12 mouse cellular contexts compared by ENCODE assay signal in genomic region chr7:83813465-83813864, GRCm38 (mm10). TPM values are rescaled to one million over a fixed set of nuclear protein-coding genes. Genes with fewer than 3 reads are reported as not detected.
DNase-seq lines count a peak whose midpoint lies in the region; ATAC-seq and TF ChIP-seq lines count a peak whose summit lies in the region.
"Had no signal": no experiment of that assay in that cellular context is flagged by ENCODE, and none has a peak within 500 bp of the region (broad histone marks: within the 10 kb centered on the region; RNA-seq: fewer than 3 reads in every experiment).

No protein-coding gene starts in this region.

- no peak for TF ChIP-seq POLR2A in myocyte (IDR thresholded peaks at IDR 0.05; ENCODE audit: insufficient read length, low read depth)

- intact Hi-C loops in left cerebral cortex, postnatal 14 days (cut with DNase I): loop anchor here (5.0 kb wide), 1 partner anchor 69 kb away; the partner anchor contains the start of genes Mesd and Tlnrd1

- H3K4me2 ChIP-seq in forebrain, embryonic 13.5 days: no peak overlapping the region
- H3K4me2 ChIP-seq in forebrain, embryonic 15.5 days (replicated peaks): no peak overlapping the region
- H3K4me2 ChIP-seq in lung, embryonic 15.5 days: peak overlapping the region; percentile 31; the same call in 1 of the 2 replicates
- H3K4me2 ChIP-seq in hindbrain, embryonic 14.5 days (replicated peaks): no peak overlapping the region
- peak overlapping the region; percentile 67 for H3K4me2 ChIP-seq in myocyte (ENCODE audit: low read depth)
- H3K4me2 ChIP-seq: midbrain, embryonic 13.5 days had no signal

- no peak for ATAC-seq in forebrain, embryonic 13.5 days
- ATAC-seq in forebrain, embryonic 15.5 days (replicated peaks): no peak
- peak; percentile 70; the same call in 1 of the 2 replicates for ATAC-seq in lung, embryonic 15.5 days (ENCODE audit: borderline replicate concordance, extremely low read depth, low FRiP score, low TSS enrichment)
- ATAC-seq in hindbrain, embryonic 14.5 days (ENCODE audit: low FRiP score): no peak

- H3K79me2 ChIP-seq in myocyte (ENCODE audit: control insufficient read depth, insufficient read depth): no peaks in the 10 kb centered on the region

- no peak overlapping the region for H3K4me3 ChIP-seq in forebrain, embryonic 13.5 days
- no peak overlapping the region for H3K4me3 ChIP-seq in forebrain, embryonic 15.5 days
- no peak overlapping the region for H3K4me3 ChIP-seq in lung, embryonic 15.5 days
- H3K4me3 ChIP-seq in hindbrain, embryonic 14.5 days (replicated peaks; ENCODE audit: low read length): no peak overlapping the region
- no peak overlapping the region for H3K4me3 ChIP-seq in myocyte
- H3K4me3 ChIP-seq: midbrain, embryonic 13.5 days had no signal

- H3K9ac ChIP-seq in forebrain, embryonic 13.5 days: no peak overlapping the region
- H3K9ac ChIP-seq in forebrain, embryonic 15.5 days (replicated peaks): no peak overlapping the region
- no peak overlapping the region for H3K9ac ChIP-seq in lung, embryonic 15.5 days
- no peak overlapping the region for H3K9ac ChIP-seq in hindbrain, embryonic 14.5 days
- H3K9ac ChIP-seq: midbrain, embryonic 13.5 days had no signal

- no peak for DNase-seq in lung, postnatal 25 days (ENCODE audit: low spot score)
- DNase-seq in hindbrain, embryonic 14.5 days (ENCODE audit: low spot score): no peak
- no peak for DNase-seq in left cerebral cortex, postnatal 14 days (ENCODE audit: low spot score in 2 of 2)
- DNase-seq in layer of hippocampus, adult 11-12 months (ENCODE audit: low spot score): no peak
- DNase-seq: cerebellum, adult 11 months; thymus, adult 2 months had no signal

- no peaks in the 10 kb centered on the region for H3K27me3 ChIP-seq in forebrain, embryonic 13.5 days
- no peaks in the 10 kb centered on the region for H3K27me3 ChIP-seq in forebrain, embryonic 15.5 days
- H3K27me3 ChIP-seq in lung, embryonic 15.5 days: no peaks in the 10 kb centered on the region
- no peaks in the 10 kb centered on the region for H3K27me3 ChIP-seq in hindbrain, embryonic 14.5 days (ENCODE audit: control insufficient read depth, insufficient read depth, low read length)
- no peaks in the 10 kb centered on the region for H3K27me3 ChIP-seq in myocyte (ENCODE audit: control insufficient read depth, insufficient read depth, insufficient read length)
- H3K27me3 ChIP-seq: midbrain, embryonic 13.5 days had no signal

- no peaks in the 10 kb centered on the region for H3K9me3 ChIP-seq in forebrain, embryonic 13.5 days (replicated peaks)
- no peaks in the 10 kb centered on the region for H3K9me3 ChIP-seq in forebrain, embryonic 15.5 days
- H3K9me3 ChIP-seq in lung, embryonic 15.5 days: no peaks in the 10 kb centered on the region
- H3K9me3 ChIP-seq in hindbrain, embryonic 14.5 days (ENCODE audit: control insufficient read depth, low read length): no peaks in the 10 kb centered on the region
- H3K9me3 ChIP-seq: midbrain, embryonic 13.5 days had no signal

- peaks cover 24% of the 10 kb centered on the region for H3K4me1 ChIP-seq in forebrain, embryonic 13.5 days
- H3K4me1 ChIP-seq in forebrain, embryonic 15.5 days: peaks cover 25% of the 10 kb centered on the region
- peaks cover 63% of the 10 kb centered on the region for H3K4me1 ChIP-seq in lung, embryonic 15.5 days
- peaks cover 19% of the 10 kb centered on the region for H3K4me1 ChIP-seq in hindbrain, embryonic 14.5 days (replicated peaks; ENCODE audit: control insufficient read depth, insufficient read depth, low read length)

- H3K36me3 ChIP-seq in forebrain, embryonic 13.5 days (ENCODE audit: poor library complexity, severe bottlenecking): no peaks in the 10 kb centered on the region
- H3K36me3 ChIP-seq in forebrain, embryonic 15.5 days: no peaks in the 10 kb centered on the region
- H3K36me3 ChIP-seq in lung, embryonic 15.5 days: no peaks in the 10 kb centered on the region
- no peaks in the 10 kb centered on the region for H3K36me3 ChIP-seq in hindbrain, embryonic 14.5 days (replicated peaks; ENCODE audit: control insufficient read depth, insufficient read depth)
- no peaks in the 10 kb centered on the region for H3K36me3 ChIP-seq in myocyte (ENCODE audit: control insufficient read depth, insufficient read depth)
- H3K36me3 ChIP-seq: midbrain, embryonic 13.5 days had no signal

- H3ac ChIP-seq in myocyte (ENCODE audit: control insufficient read depth, insufficient read length): no peak overlapping the region

- 0 out of 2 replicates have a peak overlapping the region, but pooled peaks have one; percentile 40 for H3K27ac ChIP-seq in forebrain, embryonic 13.5 days
- no peak overlapping the region; the same call in 1 of the 2 replicates for H3K27ac ChIP-seq in forebrain, embryonic 15.5 days (replicated peaks)
- H3K27ac ChIP-seq in lung, embryonic 15.5 days: peak overlapping the region; percentile 94
- peak overlapping the region; percentile 45; the same call in 1 of the 2 replicates for H3K27ac ChIP-seq in hindbrain, embryonic 14.5 days
- H3K27ac ChIP-seq: midbrain, embryonic 13.5 days had no signal

- 19% methylated on average over 3 of the region's 3 CpGs for WGBS in forebrain, embryonic 13.5 days
- 10% methylated on average over 3 of the region's 3 CpGs for WGBS in forebrain, embryonic 15.5 days
- 7% methylated on average over 3 of the region's 3 CpGs for WGBS in lung, embryonic 15.5 days
- WGBS in hindbrain, embryonic 14.5 days: 14% methylated on average over 3 of the region's 3 CpGs

TF ChIP-seq in myocyte, 11 proteins besides CTCF, POLR2A, EP300 and RAD21:
- TF ChIP-seq MYOG (IDR thresholded peaks at IDR 0.05; ENCODE audit: control insufficient read depth in 1 of 3, insufficient read depth in 1 of 3, insufficient read length in 2 of 3, low read depth in 2 of 3) (no peak), POLR2AphosphoS2 (IDR thresholded peaks at IDR 0.05; ENCODE audit: insufficient read length, low read depth) (no peak), TCF12 (IDR thresholded peaks at IDR 0.05; ENCODE audit: insufficient read depth, poor library complexity, severe bottlenecking) (no peak), E2F4 (IDR thresholded peaks at IDR 0.05; ENCODE audit: insufficient read depth) (no peak)

RNA-seq across cellular contexts. Expression of gene Cfap161, which starts 18.8 kb away (rescaled TPM):
- polyA plus RNA-seq in forebrain, embryonic 13.5 days (2015; fragmentation: Nextera tagmentation; extraction: Ambion mirVana): 0.45 and 0.79 TPM in 2 replicates
- polyA plus RNA-seq in forebrain, embryonic 15.5 days (2015; fragmentation: Nextera tagmentation; extraction: Ambion mirVana): 0.82 and 1.5 TPM in 2 replicates
- 3.1 and 3.2 TPM in 2 replicates for polyA plus RNA-seq in lung, embryonic 15.5 days (2015; fragmentation: Nextera tagmentation; extraction: Ambion mirVana)
- polyA plus RNA-seq in hindbrain, embryonic 14.5 days (2014; fragmentation: Nextera tagmentation; extraction: Ambion mirVana): 1.4 and 1.6 TPM in 2 replicates
- polyA plus RNA-seq in myocyte (2012; fragmentation: generic; extraction: Trizol): 0.08 TPM
- total RNA-seq in left cerebral cortex, postnatal 14 days (2021): under 1 TPM; 0.64 to 0.68 TPM
- polyA plus RNA-seq: large intestine, adult 2 months had no signal

Comparison
In these comparisons a context has a peak if more than half of its experiments do, and no peak if none do; other contexts are left out.
1. H3K4me2 ChIP-seq: peak in lung, embryonic 15.5 days (single experiment) and myocyte (single experiment); none in forebrain, embryonic 13.5 days (single experiment), forebrain, embryonic 15.5 days (single experiment) and hindbrain, embryonic 14.5 days (single experiment).